Mouse (Mus musculus) gastrocnemius, postnatal 36 days (tissue): Measurements from ENCODE around the gene Oog3. TPM values are rescaled to one million over a fixed set of nuclear protein-coding genes. Genes with fewer than 3 reads are reported as not detected.

ENCODE experiments used
- DNase-seq, 2 experiments: peaks; one replicate each; pipeline ENCODE4 v3.0.0; 2022
- intact Hi-C: fragments of 180-260 bp; cut with DNase I; formaldehyde crosslinking; loops from one replicate; pipeline ENCODE4 v1.15.1; 2025
- long read RNA-seq, 2 experiments: library from polyadenylated mRNA; stranded (forward); transcript quantifications; one replicate each; pipeline ENCODE4 v2.0.0; 2021
- total RNA-seq, 2 experiments: library from RNA; stranded (reverse); gene quantifications; 2 replicates each; pipeline ENCODE4 v1.2.3; 2021

The Oog3 gene
- total RNA-seq = not detected
- long read RNA-seq, experiment 1 = 0 reads
- long read RNA-seq, experiment 2 = 0 reads

DNA sequence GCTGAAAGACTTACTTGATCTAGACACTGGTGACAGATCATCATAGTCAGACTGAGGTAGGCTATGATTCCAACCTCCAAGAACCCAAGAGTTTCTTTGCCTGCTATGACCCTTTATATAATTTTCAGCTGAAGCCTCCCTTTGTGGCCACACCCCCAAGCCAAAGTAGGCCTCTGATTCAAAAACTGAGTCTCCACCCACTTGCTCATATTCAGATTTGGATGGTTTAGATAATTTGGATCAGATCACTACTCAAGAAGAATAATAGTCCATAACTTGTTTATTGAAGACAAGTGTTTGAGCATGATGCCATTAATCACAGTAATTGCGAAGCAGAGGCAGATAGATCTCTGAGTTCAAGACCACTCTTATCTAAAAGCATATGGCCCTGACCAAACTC lies at the start of gene Oog3:
TSS of gene Oog3 (minus strand) at position 101 of the 400 bp plus-strand sequence.
- no peak for DNase-seq
- intact Hi-C loops = no loop called here

DNA sequence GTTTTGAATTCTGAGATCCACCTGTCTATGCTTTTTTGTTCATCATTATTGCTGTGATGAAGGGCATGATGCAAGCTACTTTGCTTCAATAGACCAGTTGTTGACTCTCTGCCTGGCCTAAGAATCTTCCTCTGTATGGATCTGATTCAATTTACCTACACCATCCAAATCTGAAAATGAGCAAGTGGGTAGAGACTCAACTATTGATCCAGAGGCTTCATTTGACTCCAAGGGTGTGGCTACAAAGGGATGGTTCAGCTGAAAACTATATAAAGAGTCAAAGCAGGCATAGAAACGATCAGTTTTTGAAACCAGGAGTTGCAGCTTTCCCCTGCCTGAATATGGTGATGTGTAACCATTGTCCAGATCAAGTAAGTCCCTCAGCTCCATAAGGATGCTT lies 28.0 kb upstream of the Oog3 start, which contains the start of gene Oog2:
TSS of gene Oog2 (plus strand) at position 301 of the 400 bp plus-strand sequence.
- intact Hi-C loops = no loop called here
- DNase-seq = no peak

Other genes with a start within 250 kb of the Oog3 start
- gene Pramef25, start 211.6 kb downstream of the Oog3 start, total RNA-seq = not detected
- not detected for gene Gm13101, start 195.7 kb downstream of the Oog3 start, total RNA-seq
- not detected for gene Pramef17, start 168.3 kb downstream of the Oog3 start, total RNA-seq
- gene Pramel4, start 103.5 kb downstream of the Oog3 start, total RNA-seq = not detected
- gene Gm13102, start 56.2 kb downstream of the Oog3 start, total RNA-seq = not detected
- gene Oog2, start 28.1 kb upstream of the Oog3 start, total RNA-seq = not detected
- gene C87977, start 50.7 kb upstream of the Oog3 start, total RNA-seq = not detected
- not detected for gene Pramel5, start 117.8 kb upstream of the Oog3 start, total RNA-seq
- gene Gm13128, start 167.6 kb upstream of the Oog3 start, total RNA-seq = not detected
- gene Gm13119, start 195.3 kb upstream of the Oog3 start, total RNA-seq = not detected
- not detected for gene Pramef20, start 215.3 kb upstream of the Oog3 start, total RNA-seq
- gene Pramef12, start 245.8 kb upstream of the Oog3 start, total RNA-seq = not detected